Mouse (Mus musculus) ovary, postnatal 14 days (tissue): ENCODE data around the gene Stk11ip.

Experiments used
- DNase-seq: peaks from one replicate; pipeline ENCODE4 v3.0.0; 2022; ENCODE audit warnings: low spot score

Gene Stk11ip

GRCm38 (mm10) chr1:75504256-75505045 is 16.9 kb upstream of the Stk11ip start:
- no peak for DNase-seq

GRCm38 (mm10) chr1:75505159-75505955 is 16.0 kb upstream of the Stk11ip start:
- peak; percentile 48 for DNase-seq

- peak; percentile 71 for DNase-seq
Observed at GRCm38 (mm10) chr1:75505956-75506831, 15.1 kb upstream of the Stk11ip start, which contains the start of gene Obsl1. Gene Obsl1, minus strand, starts transcription at chr1:75506452.

GRCm38 (mm10) chr1:75507006-75507405 is 14.3 kb upstream of the Stk11ip start, which contains the start of gene Inha:
Gene Inha, plus strand, starts transcription at chr1:75507077.
- DNase-seq = no peak

GRCm38 (mm10) chr1:75509586-75509985 is 11.7 kb upstream of the Stk11ip start:
- DNase-seq = no peak

GRCm38 (mm10) chr1:75510154-75510553 is 11.2 kb upstream of the Stk11ip start:
- DNase-seq = no peak

GRCm38 (mm10) chr1:75511437-75512210 is 9.7 kb upstream of the Stk11ip start:
- DNase-seq = no peak

GRCm38 (mm10) chr1:75512550-75512949 is 8.8 kb upstream of the Stk11ip start:
- DNase-seq = no peak

- DNase-seq = no peak
Observed at GRCm38 (mm10) chr1:75516703-75517380, 4.5 kb upstream of the Stk11ip start.

GRCm38 (mm10) chr1:75517984-75518383 is 3.3 kb upstream of the Stk11ip start:
- no peak for DNase-seq

- no peak for DNase-seq
Observed at GRCm38 (mm10) chr1:75518427-75518826, 2.9 kb upstream of the Stk11ip start.

GRCm38 (mm10) chr1:75519576-75519975 is 1.8 kb upstream of the Stk11ip start:
- DNase-seq = peak; percentile 39

- no peak for DNase-seq
Observed at GRCm38 (mm10) chr1:75524679-75525078, 3.4 kb downstream of the Stk11ip start.

GRCm38 (mm10) chr1:75530546-75530945 is 9.2 kb downstream of the Stk11ip start:
- DNase-seq = no peak

GRCm38 (mm10) chr1:75532280-75533172 is 11.2 kb downstream of the Stk11ip start:
- DNase-seq = no peak

GRCm38 (mm10) chr1:75533325-75534252 is 12.3 kb downstream of the Stk11ip start:
- no peak for DNase-seq

GRCm38 (mm10) chr1:75537587-75537986 is 16.3 kb downstream of the Stk11ip start:
- no peak for DNase-seq

GRCm38 (mm10) chr1:75538597-75539190 is 17.4 kb downstream of the Stk11ip start:
- no peak for DNase-seq
